Mouse (Mus musculus) cerebellum, adult 18-20 months (tissue): ENCODE measurements at regions not wholly inside any gene's neighbourhood (a gene's known extent, or its start where the extent isn't known, plus 50 kb on each side); places are given as distances from the start of the nearest gene placed in this dataset.
A peak's percentile ranks its signal among the peaks of the same experiment; 100 is the strongest.

Experiments used
- DNase-seq, 2 experiments: peaks; one replicate each; pipeline ENCODE4 v3.0.0; 2021

GRCm38 (mm10) chr4:83915871-83916270, 390.5 kb downstream of the Ccdc171 start:
- no peak for DNase-seq

GRCm38 (mm10) chr4:83917009-83917408, 391.7 kb downstream of the Ccdc171 start:
- no peak for DNase-seq

GRCm38 (mm10) chr4:83918093-83918492, 392.7 kb downstream of the Ccdc171 start:
- no peak for DNase-seq

GRCm38 (mm10) chr4:83919041-83919440, 393.7 kb downstream of the Ccdc171 start:
- DNase-seq, result no peak

- DNase-seq, result no peak
These were observed 399.9 kb downstream of the Ccdc171 start for GRCm38 (mm10) chr4:83925118-83925842.

GRCm38 (mm10) chr4:83926195-83926731, 400.9 kb downstream of the Ccdc171 start:
- no peak for DNase-seq

- no peak for DNase-seq
These were observed 406.7 kb downstream of the Ccdc171 start for GRCm38 (mm10) chr4:83931897-83932654.

GRCm38 (mm10) chr4:83941693-83942092, 416.3 kb downstream of the Ccdc171 start:
- no peak for DNase-seq

- DNase-seq, result no peak
These were observed 424.3 kb downstream of the Ccdc171 start for GRCm38 (mm10) chr4:83949612-83950011.

GRCm38 (mm10) chr4:83950809-83951409, 425.6 kb downstream of the Ccdc171 start:
- no peak for DNase-seq

- DNase-seq, result peak; percentile 6 to 22
These were observed 431.0 kb downstream of the Ccdc171 start for GRCm38 (mm10) chr4:83956252-83956904.

GRCm38 (mm10) chr4:83957217-83957692, 431.9 kb downstream of the Ccdc171 start:
- DNase-seq, result no peak

- DNase-seq, result no peak
These were observed 441.6 kb downstream of the Ccdc171 start for GRCm38 (mm10) chr4:83966898-83967297.

GRCm38 (mm10) chr4:83973162-83973561, 447.8 kb downstream of the Ccdc171 start:
- DNase-seq, result no peak

GRCm38 (mm10) chr4:83974214-83975012, 449.1 kb downstream of the Ccdc171 start:
- no peak for DNase-seq

- DNase-seq, result no peak
These were observed 450.2 kb downstream of the Ccdc171 start for GRCm38 (mm10) chr4:83975569-83975968.

GRCm38 (mm10) chr4:83976067-83976466, 450.7 kb downstream of the Ccdc171 start:
- no peak for DNase-seq

- no peak for DNase-seq
These were observed 453.7 kb downstream of the Ccdc171 start for GRCm38 (mm10) chr4:83979088-83979487.

GRCm38 (mm10) chr4:83984671-83985391, 459.5 kb downstream of the Ccdc171 start:
- no peak for DNase-seq

- no peak for DNase-seq
These were observed 460.1 kb downstream of the Ccdc171 start for GRCm38 (mm10) chr4:83985451-83985850.
